ENCODE assay signal across 11 mouse cellular contexts in genomic region chr8:117328758-117329157, GRCm38 (mm10).
DNase-seq lines count a peak whose midpoint lies in the region; ATAC-seq and TF ChIP-seq lines count a peak whose summit lies in the region.
"Had no signal": no experiment of that assay in that cellular context is flagged by ENCODE, and none has a peak within 500 bp of the region (broad histone marks: within the 10 kb centered on the region; RNA-seq: fewer than 3 reads in every experiment).

No protein-coding gene starts in this region.

- ATAC-seq in kidney, embryonic 16.5 days (ENCODE audit: low FRiP score, low TSS enrichment): no peak
- ATAC-seq in intestine, postnatal 0 days: no peak

- H3K9me3 ChIP-seq in kidney, embryonic 16.5 days (ENCODE audit: low read length): no peaks in the 10 kb centered on the region
- H3K9me3 ChIP-seq in intestine, postnatal 0 days (ENCODE audit: control insufficient read depth): no peaks in the 10 kb centered on the region

- H3K9ac ChIP-seq in kidney, embryonic 16.5 days (replicated peaks; ENCODE audit: low read length): no peak overlapping the region
- no peak overlapping the region for H3K9ac ChIP-seq in intestine, postnatal 0 days (ENCODE audit: low read depth, low read length)

- intact Hi-C loops in gastrocnemius, adult 2 months (cut with DNase I): no loop called here

- no peak for TF ChIP-seq CTCF in intestine, postnatal 0 days (IDR thresholded peaks at IDR 0.05; ENCODE audit: low read depth)
- TF ChIP-seq CTCF in gastrocnemius, adult 2 months (IDR thresholded peaks at IDR 0.05): no peak

- 73% methylated on average over 9 of the region's 9 CpGs for WGBS in kidney, embryonic 16.5 days
- WGBS in intestine, postnatal 0 days: 49% methylated on average over 9 of the region's 9 CpGs

- no peak for DNase-seq in kidney, postnatal 10 days
- DNase-seq in 416B (ENCODE audit: low read depth) (peak; percentile 83), NIH3T3 (ENCODE audit: low read depth) (peak; percentile 91)
- no peak for DNase-seq in layer of hippocampus, postnatal 10 days (ENCODE audit: low spot score in 2 of 2)
- DNase-seq in cerebellum, adult 8-10 months: no peak
- DNase-seq in gastrocnemius, adult 2 months: no peak
- DNase-seq: cerebellum, postnatal 36 days; heart, postnatal 36 days had no signal

- peaks cover 43% of the 10 kb centered on the region for H3K4me1 ChIP-seq in kidney, embryonic 16.5 days (ENCODE audit: insufficient read depth, low read length)
- peaks cover 22% of the 10 kb centered on the region for H3K4me1 ChIP-seq in intestine, postnatal 0 days (replicated peaks; ENCODE audit: control insufficient read depth, insufficient read depth, low read length)

- H3K4me3 ChIP-seq in kidney, embryonic 16.5 days (ENCODE audit: low read length): no peak overlapping the region
- no peak overlapping the region for H3K4me3 ChIP-seq in intestine, postnatal 0 days (ENCODE audit: low read depth, low read length)
- H3K4me3 ChIP-seq in gastrocnemius, adult 2 months: no peak overlapping the region

- no peaks in the 10 kb centered on the region; the same call in 1 of the 2 replicates for H3K36me3 ChIP-seq in kidney, embryonic 16.5 days (ENCODE audit: insufficient read depth, low read length)
- H3K36me3 ChIP-seq in intestine, postnatal 0 days (ENCODE audit: control insufficient read depth, insufficient read depth): no peaks in the 10 kb centered on the region; the same call in 1 of the 2 replicates

- no peak overlapping the region for H3K4me2 ChIP-seq in kidney, embryonic 16.5 days (replicated peaks; ENCODE audit: low read depth, low read length)
- no peak overlapping the region for H3K4me2 ChIP-seq in intestine, postnatal 0 days (replicated peaks; ENCODE audit: low read depth)

- no peaks in the 10 kb centered on the region for H3K27me3 ChIP-seq in kidney, embryonic 16.5 days (ENCODE audit: insufficient read depth, low read length)
- no peaks in the 10 kb centered on the region for H3K27me3 ChIP-seq in intestine, postnatal 0 days (replicated peaks; ENCODE audit: control insufficient read depth, insufficient read depth, low read length)

- 0 out of 2 replicates have a peak overlapping the region, but pooled peaks have one; percentile 6 for H3K27ac ChIP-seq in kidney, embryonic 16.5 days (ENCODE audit: low read length)
- peak overlapping the region; percentile 93 for H3K27ac ChIP-seq in intestine, postnatal 0 days (ENCODE audit: low read depth, low read length)
- no peak overlapping the region for H3K27ac ChIP-seq in gastrocnemius, adult 2 months
- H3K27ac ChIP-seq: macrophage had no signal

Comparison
In these comparisons a context has a peak if more than half of its experiments do, and no peak if none do; other contexts are left out.
1. DNase-seq: peak in 416B (single experiment) and NIH3T3 (single experiment); none in kidney, postnatal 10 days (single experiment), layer of hippocampus, postnatal 10 days (0 of 2), cerebellum, adult 8-10 months (single experiment) and gastrocnemius, adult 2 months (single experiment).